Mouse (Mus musculus) layer of hippocampus, adult 18-20 months (tissue): Measurements from ENCODE around the gene Gcn1l1. TPM values are rescaled to one million over a fixed set of nuclear protein-coding genes. Genes with fewer than 3 reads are reported as not detected.

Experiments used
- DNase-seq, 2 experiments: peaks; one replicate each; pipeline ENCODE4 v3.0.0; 2022; ENCODE audit warnings: low spot score in 2 of 2
- microRNA-seq, 2 experiments: library from miRNA; unstranded; fragments of <30 nt; microRNA quantifications; one replicate each; pipeline ENCODE4 v1.2.0; 2021
- total RNA-seq, 2 experiments: library from RNA; stranded (reverse); gene quantifications; 2 replicates each; pipeline ENCODE4 v1.2.3; 2021

Gcn1l1 gene
- total RNA-seq, 2 experiments from 2014 or later, result 64.0 to 68.7 TPM

GRCm38 (mm10) chr5:115652681-115653575 lies 87.9 kb downstream of the Gcn1l1 start:
- peak; percentile 100 for DNase-seq

DNA sequence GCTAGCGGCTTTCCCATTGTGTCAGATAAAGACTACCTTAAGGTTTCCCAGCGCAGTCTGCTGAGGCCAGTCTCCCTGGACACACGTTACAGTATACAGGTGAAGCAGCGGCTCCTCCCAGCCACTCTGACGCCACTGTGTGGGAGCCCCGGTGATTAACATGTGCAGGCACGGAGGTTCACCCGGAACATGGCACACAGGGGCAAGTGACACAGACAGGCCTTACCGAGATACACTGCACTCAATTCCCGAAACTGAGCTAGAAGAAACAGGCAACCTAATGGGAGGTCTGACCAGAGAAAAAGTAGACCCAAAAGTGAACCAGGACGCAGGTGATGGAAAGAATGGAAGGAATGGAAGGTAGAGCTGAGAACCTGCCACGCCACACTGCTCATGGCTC lies 88.7 kb downstream of the Gcn1l1 start:
- DNase-seq, result no peak

GRCm38 (mm10) chr5:115656677-115657076 lies 91.6 kb downstream of the Gcn1l1 start:
- DNase-seq, result no peak

DNA sequence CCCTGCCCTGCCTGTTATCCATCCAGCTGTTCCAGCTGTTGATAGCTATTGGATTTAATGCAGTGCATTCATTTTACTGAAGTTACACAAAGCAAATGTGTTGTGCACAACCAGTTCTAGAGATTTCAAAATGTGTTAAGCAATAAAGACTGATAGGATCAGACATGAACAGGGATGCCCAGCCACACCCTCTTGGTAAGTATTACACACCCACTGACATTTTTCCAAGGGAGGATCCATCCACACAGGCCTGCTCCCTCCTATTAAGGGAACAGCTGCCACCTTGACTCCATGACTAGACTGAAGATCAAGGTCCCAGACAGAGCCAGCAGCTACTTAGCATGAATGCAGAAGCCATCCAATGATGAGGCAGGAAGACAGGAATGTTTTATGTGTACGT lies 92.2 kb downstream of the Gcn1l1 start:
- no peak for DNase-seq

- DNase-seq, result no peak
These were observed 93.3 kb downstream of the Gcn1l1 start for GRCm38 (mm10) chr5:115658352-115658751.

GRCm38 (mm10) chr5:115662658-115663057 lies 97.6 kb downstream of the Gcn1l1 start:
- DNase-seq, result no peak

DNA sequence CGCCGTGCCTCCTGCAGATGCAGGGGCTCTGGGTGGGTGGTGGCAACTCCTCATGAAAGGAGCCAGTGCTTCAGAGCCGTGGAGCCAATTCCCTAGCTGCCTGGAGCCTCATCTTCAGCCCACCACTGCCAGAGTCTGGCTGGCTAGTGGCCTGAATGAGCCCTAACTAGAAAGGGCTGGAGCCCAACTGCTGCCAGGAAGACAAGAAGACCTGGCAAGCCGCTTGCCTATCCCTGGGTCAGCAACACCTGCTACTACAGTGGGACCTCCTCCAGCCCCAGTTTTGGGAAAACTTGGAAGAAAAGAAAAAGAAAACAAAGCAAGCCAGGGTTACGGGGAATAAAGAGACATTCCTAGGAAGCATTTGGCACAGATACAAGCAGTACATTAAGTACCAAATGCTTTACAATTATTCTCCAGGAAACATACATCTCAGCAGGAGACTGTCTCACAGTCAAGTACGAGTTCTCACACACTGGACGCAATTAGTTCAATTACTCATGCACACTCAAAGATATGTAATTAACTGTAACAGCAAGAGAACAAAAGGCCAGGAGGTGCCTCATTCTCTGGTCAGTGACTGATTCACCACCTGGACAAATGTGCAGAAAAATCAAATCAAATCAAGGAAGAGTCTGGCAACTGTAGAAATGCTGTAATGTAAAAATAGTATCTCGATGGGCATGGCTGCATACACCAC lies 101.5 kb downstream of the Gcn1l1 start:
- no peak for DNase-seq

GRCm38 (mm10) chr5:115667210-115667609 lies 102.2 kb downstream of the Gcn1l1 start:
- DNase-seq, result no peak

GRCm38 (mm10) chr5:115667894-115668293 lies 102.8 kb downstream of the Gcn1l1 start:
- no peak for DNase-seq

GRCm38 (mm10) chr5:115668986-115669385 lies 103.9 kb downstream of the Gcn1l1 start:
- no peak for DNase-seq

GRCm38 (mm10) chr5:115669974-115670373 lies 104.9 kb downstream of the Gcn1l1 start:
- no peak for DNase-seq

- DNase-seq, result no peak
These were observed 105.4 kb downstream of the Gcn1l1 start for GRCm38 (mm10) chr5:115670406-115670805.

- no peak for DNase-seq
These were observed 106.8 kb downstream of the Gcn1l1 start for GRCm38 (mm10) chr5:115671846-115672245.

Small RNAs within 50 kb of the gene (microRNA-seq; reads per million reads assigned to microRNA genes)
- gene Mir7029 (0.25 to 0.39 reads per million in 2 experiments), gene Mir7030 (0.20 to 0.25 reads per million in 2 experiments)

Other genes with a start within 250 kb of the Gcn1l1 start
- gene Srsf9, start 238.1 kb upstream of the Gcn1l1 start, total RNA-seq, result 10 to 100 TPM; 81.2 to 88.2 TPM
- gene Gatc, start 224.1 kb upstream of the Gcn1l1 start, total RNA-seq, result 10 to 100 TPM; 17.9 to 21.8 TPM
- gene Triap1, start 224.0 kb upstream of the Gcn1l1 start, total RNA-seq, result 10 to 100 TPM; 22.7 to 26.4 TPM
- gene Cox6a1, start 216.3 kb upstream of the Gcn1l1 start, total RNA-seq, result 100 to 1,000 TPM; 742 to 760 TPM
- 10 to 100 TPM; 50.7 to 53.3 TPM for gene Msi1, start 135.7 kb upstream of the Gcn1l1 start, total RNA-seq
- not detected for gene Pla2g1b, start 99.0 kb upstream of the Gcn1l1 start, total RNA-seq
- gene Sirt4, start 80.5 kb upstream of the Gcn1l1 start, total RNA-seq, result 10 to 100 TPM; 27.9 to 35.7 TPM
- 10 to 100 TPM; 34.5 to 42.3 TPM for gene Pxn, start 58.6 kb upstream of the Gcn1l1 start, total RNA-seq
- gene Rplp0, start 5.8 kb upstream of the Gcn1l1 start, total RNA-seq, result 100 to 1,000 TPM; 210 to 218 TPM
- 100 to 1,000 TPM in 1 of 2 experiments, 10 to 100 TPM in 1; 97.7 to 100 TPM for gene Rab35, start 66.7 kb downstream of the Gcn1l1 start, total RNA-seq
- gene Bicdl1, start 166.4 kb downstream of the Gcn1l1 start, total RNA-seq, result 100 to 1,000 TPM; 131 to 139 TPM